Mouse (Mus musculus) stomach, postnatal 0 days (tissue): ENCODE data around the gene Timeless.

Source experiments
- CTCF ChIP-seq: IDR thresholded peaks from 2 replicates; pipeline ENCODE4 v1.5.1; 2016; ENCODE audit warnings: antibody characterized with exemption, low read depth, mild to moderate bottlenecking, moderate library complexity
- EP300 ChIP-seq: optimal IDR thresholded peaks from 2 replicates; pipeline ENCODE3; 2016; ENCODE audit warnings: antibody characterized with exemption

DNA sequence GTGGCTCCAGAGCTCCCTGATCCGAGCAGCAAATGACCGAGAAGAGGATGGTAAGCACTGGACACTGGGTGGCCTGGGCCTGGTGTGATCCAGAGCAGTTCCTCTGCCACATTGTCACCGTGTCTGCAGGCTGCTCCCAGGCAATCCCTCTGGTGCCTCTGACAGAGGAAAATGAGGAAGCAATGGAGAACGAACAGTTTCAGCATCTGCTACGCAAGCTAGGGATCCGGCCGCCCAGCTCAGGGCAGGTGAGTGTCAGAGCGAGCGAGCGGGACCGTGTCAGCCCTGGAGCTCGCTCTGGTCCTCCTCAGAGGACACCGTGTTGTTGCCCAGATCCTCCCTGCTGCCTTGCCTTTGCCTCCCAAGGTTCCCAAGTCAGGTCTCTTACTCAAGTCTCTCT, 18.7 kb downstream of the Timeless start:
- TF ChIP-seq CTCF (no peak), EP300 (no peak)
